Mouse (Mus musculus): ENCODE results near the gene Gsk3a. TPM values are rescaled to one million over a fixed set of nuclear protein-coding genes. Genes with fewer than 3 reads are reported as not detected.

Gsk3a gene
- total RNA-seq, 1 experiment from 2014 or later, result 58.1 TPM

- peak; percentile 45; the same call in 1 of the 2 replicates for ATAC-seq (replicated peaks; ENCODE audit: low read depth, poor library complexity, severe bottlenecking)
Measured at GRCm38 (mm10) chr7:25196107-25196506, 41.5 kb downstream of the Gsk3a start.

- no peak for ATAC-seq (replicated peaks; ENCODE audit: low read depth, poor library complexity, severe bottlenecking)
Measured at GRCm38 (mm10) chr7:25195148-25195547, 42.5 kb downstream of the Gsk3a start.

GRCm38 (mm10) chr7:25192110-25192509 is 45.5 kb downstream of the Gsk3a start:
- no peak for ATAC-seq (replicated peaks; ENCODE audit: low read depth, poor library complexity, severe bottlenecking)

GRCm38 (mm10) chr7:25190806-25191205 is 46.8 kb downstream of the Gsk3a start:
- ATAC-seq (replicated peaks; ENCODE audit: low read depth, poor library complexity, severe bottlenecking), result no peak

GRCm38 (mm10) chr7:25187662-25188650 is 49.7 kb downstream of the Gsk3a start:
- ATAC-seq (replicated peaks; ENCODE audit: low read depth, poor library complexity, severe bottlenecking), result peak; percentile 100

GRCm38 (mm10) chr7:25184091-25184490 is 53.6 kb downstream of the Gsk3a start:
- ATAC-seq (replicated peaks; ENCODE audit: low read depth, poor library complexity, severe bottlenecking), result no peak

GRCm38 (mm10) chr7:25181814-25182213 is 55.8 kb downstream of the Gsk3a start:
- ATAC-seq (replicated peaks; ENCODE audit: low read depth, poor library complexity, severe bottlenecking), result 0 out of 2 replicates have a peak, but pooled peaks have one; percentile 24

- peak; percentile 81 for ATAC-seq (replicated peaks; ENCODE audit: low read depth, poor library complexity, severe bottlenecking)
Measured at GRCm38 (mm10) chr7:25181331-25181790, 56.3 kb downstream of the Gsk3a start.

- no peak for ATAC-seq (replicated peaks; ENCODE audit: low read depth, poor library complexity, severe bottlenecking)
Measured at GRCm38 (mm10) chr7:25180512-25180911, 57.1 kb downstream of the Gsk3a start.

GRCm38 (mm10) chr7:25179606-25180161 is 58.0 kb downstream of the Gsk3a start, which contains the start of gene Pou2f2:
Pou2f2 (minus strand) TSS chr7:25179726.
- ATAC-seq (replicated peaks; ENCODE audit: low read depth, poor library complexity, severe bottlenecking), result peak; percentile 51

GRCm38 (mm10) chr7:25178787-25179605 is 58.7 kb downstream of the Gsk3a start:
- peak; percentile 19 for ATAC-seq (replicated peaks; ENCODE audit: low read depth, poor library complexity, severe bottlenecking)

- no peak for ATAC-seq (replicated peaks; ENCODE audit: low read depth, poor library complexity, severe bottlenecking)
Measured at GRCm38 (mm10) chr7:25178317-25178716, 59.3 kb downstream of the Gsk3a start.

Other genes with a start within 250 kb of the Gsk3a start
- 17.1 and 23.8 TPM in 2 replicates for gene Atp1a3, start 231.9 kb downstream of the Gsk3a start, total RNA-seq (2017)
- gene Grik5, start 165.5 kb downstream of the Gsk3a start, total RNA-seq (2017), result 10.4 and 11.5 TPM in 2 replicates
- 4.8 and 8.4 TPM in 2 replicates for gene Zfp574, start 165.3 kb downstream of the Gsk3a start, total RNA-seq (2017)
- 3.8 and 4.7 TPM in 2 replicates for gene Pou2f2, start 58.1 kb downstream of the Gsk3a start, total RNA-seq (2017)
- gene Dedd2, start 17.2 kb downstream of the Gsk3a start, total RNA-seq (2017), result 16.4 and 17.6 TPM in 2 replicates
- 8.3 and 10.2 TPM in 2 replicates for gene Zfp526, start 16.4 kb downstream of the Gsk3a start, total RNA-seq (2017)
- 8.9 and 10.9 TPM in 2 replicates for gene Erf, start 12.9 kb upstream of the Gsk3a start, total RNA-seq (2017)
- gene Cic, start 29.9 kb upstream of the Gsk3a start, total RNA-seq (2017), result 44.4 and 50.2 TPM in 2 replicates
- 21.4 and 27.3 TPM in 2 replicates for gene Pafah1b3, start 60.1 kb upstream of the Gsk3a start, total RNA-seq (2017)
- gene Prr19, start 63.6 kb upstream of the Gsk3a start, total RNA-seq (2017), result not detected in 2 replicates
- not detected in 2 replicates for gene Tmem145, start 68.3 kb upstream of the Gsk3a start, total RNA-seq (2017)
- gene Megf8, start 79.3 kb upstream of the Gsk3a start, total RNA-seq (2017), result 4.9 and 6.2 TPM in 2 replicates
- not detected in 2 replicates for gene Cnfn, start 131.9 kb upstream of the Gsk3a start, total RNA-seq (2017)
- 6.6 and 10.1 TPM in 2 replicates for gene Lipe, start 160.9 kb upstream of the Gsk3a start, total RNA-seq (2017)
- gene Cxcl17, start 175.0 kb upstream of the Gsk3a start, total RNA-seq (2017), result not detected in 2 replicates
- 4.4 and 6.9 TPM in 2 replicates for gene Ceacam1, start 239.8 kb upstream of the Gsk3a start, total RNA-seq (2017)